Mouse (Mus musculus) layer of hippocampus, adult 8-10 months (tissue): ENCODE measurements around the gene Ttc21a. TPM values are rescaled to one million over a fixed set of nuclear protein-coding genes. Genes with fewer than 3 reads are reported as not detected.

Experiments used
- total RNA-seq, 4 experiments: library from RNA; stranded (reverse); gene quantifications; 2 replicates each; pipeline ENCODE4 v1.2.4; 2022

The Ttc21a gene
- total RNA-seq, 4 experiments from 2014 or later: 1.2 to 2.8 (median 1.4) TPM

Other genes with a start within 250 kb of the Ttc21a start
- gene Scn10a, start 218.3 kb upstream of the Ttc21a start, total RNA-seq: not detected
- not detected for gene Scn11a, start 112.2 kb upstream of the Ttc21a start, total RNA-seq
- 10 to 100 TPM; 64.3 to 81.2 (median 74.6) TPM for gene Wdr48, start 42.7 kb upstream of the Ttc21a start, total RNA-seq
- 10 to 100 TPM; 30.5 to 35.7 (median 34.1) TPM for gene Gorasp1, start within 50 bp of the Ttc21a start, total RNA-seq
- gene Csrnp1, start 47.1 kb downstream of the Ttc21a start, total RNA-seq: 10 to 100 TPM; 12.1 to 24.1 (median 14.6) TPM
- under 1 TPM; 0.06 to 0.25 (median 0.10) TPM for gene Xirp1, start 86.0 kb downstream of the Ttc21a start, total RNA-seq
- 100 to 1,000 TPM in 2 of 4 experiments, 10 to 100 TPM in 2; 28.2 to 108 (median 66.4) TPM for gene Cx3cr1, start 132.3 kb downstream of the Ttc21a start, total RNA-seq
- not detected for gene Ccr8, start 154.5 kb downstream of the Ttc21a start, total RNA-seq
- gene Slc25a38, start 172.8 kb downstream of the Ttc21a start, total RNA-seq: 10 to 100 TPM; 23.5 to 31.8 (median 26.7) TPM
- 100 to 1,000 TPM; 400 to 515 (median 436) TPM for gene Rpsa, start 190.1 kb downstream of the Ttc21a start, total RNA-seq
- 100 to 1,000 TPM; 395 to 477 (median 422) TPM for gene Mobp, start 212.1 kb downstream of the Ttc21a start, total RNA-seq